Mouse (Mus musculus): Measurements from ENCODE around the gene Stat3. TPM values are rescaled to one million over a fixed set of nuclear protein-coding genes. Genes with fewer than 3 reads are reported as not detected.

Stat3 gene
- polyA plus RNA-seq, 2 experiments from 2014 or later: 105 to 122 TPM

GRCm38 (mm10) chr11:100850778-100851528, 88.4 kb downstream of the Stat3 start:
- no peak for ATAC-seq

GRCm38 (mm10) chr11:100850038-100850777, 89.1 kb downstream of the Stat3 start, which contains the start of gene Stat5b:
Stat5b (minus strand) TSS chr11:100850724.
- peak; percentile 40 for ATAC-seq

GRCm38 (mm10) chr11:100849456-100850037, 89.8 kb downstream of the Stat3 start:
- no peak for ATAC-seq

GRCm38 (mm10) chr11:100848789-100849379, 90.5 kb downstream of the Stat3 start:
- ATAC-seq: no peak

- peak; percentile 56 for ATAC-seq
These were observed 91.3 kb downstream of the Stat3 start for GRCm38 (mm10) chr11:100848080-100848479.

- peak; percentile 15 for ATAC-seq
These were observed 91.8 kb downstream of the Stat3 start for GRCm38 (mm10) chr11:100847572-100847971.

- peak; percentile 49 for ATAC-seq
These were observed 93.5 kb downstream of the Stat3 start for GRCm38 (mm10) chr11:100845793-100846192.

- no peak for ATAC-seq
These were observed 95.2 kb downstream of the Stat3 start for GRCm38 (mm10) chr11:100844121-100844520.

GRCm38 (mm10) chr11:100843070-100843669, 96.2 kb downstream of the Stat3 start:
- no peak for ATAC-seq

- ATAC-seq: peak; percentile 42
These were observed 97.3 kb downstream of the Stat3 start for GRCm38 (mm10) chr11:100842025-100842424.

- ATAC-seq: peak; percentile 44
These were observed 98.5 kb downstream of the Stat3 start for GRCm38 (mm10) chr11:100840866-100841265.

GRCm38 (mm10) chr11:100839523-100839922, 99.8 kb downstream of the Stat3 start:
- ATAC-seq: no peak

GRCm38 (mm10) chr11:100838894-100839293, 100.4 kb downstream of the Stat3 start:
- ATAC-seq: no peak

GRCm38 (mm10) chr11:100836923-100837702, 102.2 kb downstream of the Stat3 start:
- ATAC-seq: no peak

Other genes with a start within 250 kb of the Stat3 start
- under 1 TPM in 1 of 2 experiments, not detected in 1; 0.23 TPM for gene Zfp385c, start 247.1 kb downstream of the Stat3 start, polyA plus RNA-seq (2017; shearing (Covaris generic))
- gene Dhx58, start 235.3 kb downstream of the Stat3 start, polyA plus RNA-seq (2017; shearing (Covaris generic)): 10 to 100 TPM; 31.6 to 60.3 TPM
- 10 to 100 TPM; 11.1 to 13.2 TPM for gene Kat2a, start 227.1 kb downstream of the Stat3 start, polyA plus RNA-seq (2017; shearing (Covaris generic))
- gene Hspb9, start 225.7 kb downstream of the Stat3 start, polyA plus RNA-seq (2017; shearing (Covaris generic)): 1 to 10 TPM in 1 of 2 experiments, not detected in 1; 1.0 TPM
- 10 to 100 TPM; 21.2 to 35.8 TPM for gene Rab5c, start 201.3 kb downstream of the Stat3 start, polyA plus RNA-seq (2017; shearing (Covaris generic))
- not detected for gene Kcnh4, start 179.6 kb downstream of the Stat3 start, polyA plus RNA-seq (2017; shearing (Covaris generic))
- gene Hcrt, start 176.6 kb downstream of the Stat3 start, polyA plus RNA-seq (2017; shearing (Covaris generic)): not detected
- gene Ghdc, start 168.6 kb downstream of the Stat3 start, polyA plus RNA-seq (2017; shearing (Covaris generic)): 1 to 10 TPM; 2.7 to 3.1 TPM
- 10 to 100 TPM; 39.3 to 53.2 TPM for gene Stat5b, start 88.8 kb downstream of the Stat3 start, polyA plus RNA-seq (2017; shearing (Covaris generic))
- gene Stat5a, start 80.2 kb downstream of the Stat3 start, polyA plus RNA-seq (2017; shearing (Covaris generic)): 10 to 100 TPM; 37.9 to 52.4 TPM
- gene Cavin1, start 31.3 kb upstream of the Stat3 start, polyA plus RNA-seq (2017; shearing (Covaris generic)): 1 to 10 TPM; 1.8 to 3.1 TPM
- gene Atp6v0a1, start 69.9 kb upstream of the Stat3 start, polyA plus RNA-seq (2017; shearing (Covaris generic)): 10 to 100 TPM in 1 of 2 experiments, 1 to 10 TPM in 1; 7.0 to 15.7 TPM
- gene Naglu, start 130.5 kb upstream of the Stat3 start, polyA plus RNA-seq (2017; shearing (Covaris generic)): 1 to 10 TPM; 7.6 to 7.9 TPM
- gene Hsd17b1, start 138.9 kb upstream of the Stat3 start, polyA plus RNA-seq (2017; shearing (Covaris generic)): under 1 TPM in 1 of 2 experiments, not detected in 1; 0.32 TPM
- gene Coasy, start 143.0 kb upstream of the Stat3 start, polyA plus RNA-seq (2017; shearing (Covaris generic)): 10 to 100 TPM; 17.4 to 27.7 TPM
- 10 to 100 TPM; 60.2 to 68.1 TPM for gene Mlx, start 147.7 kb upstream of the Stat3 start, polyA plus RNA-seq (2017; shearing (Covaris generic))
- 1 to 10 TPM; 8.4 to 9.8 TPM for gene Psmc3ip, start 155.9 kb upstream of the Stat3 start, polyA plus RNA-seq (2017; shearing (Covaris generic))
- 10 to 100 TPM; 16.1 to 27.9 TPM for gene Retreg3, start 180.4 kb upstream of the Stat3 start, polyA plus RNA-seq (2017; shearing (Covaris generic))
- gene Tubg1, start 180.4 kb upstream of the Stat3 start, polyA plus RNA-seq (2017; shearing (Covaris generic)): 10 to 100 TPM; 24.9 to 34.0 TPM
- gene Tubg2, start 216.4 kb upstream of the Stat3 start, polyA plus RNA-seq (2017; shearing (Covaris generic)): 1 to 10 TPM; 1.4 to 3.5 TPM
- gene Cntnap1, start 231.0 kb upstream of the Stat3 start, polyA plus RNA-seq (2017; shearing (Covaris generic)): under 1 TPM in 1 of 2 experiments, not detected in 1; 0.17 TPM
- gene Plekhh3, start 231.8 kb upstream of the Stat3 start, polyA plus RNA-seq (2017; shearing (Covaris generic)): not detected
- gene Ccr10, start 235.9 kb upstream of the Stat3 start, polyA plus RNA-seq (2017; shearing (Covaris generic)): 1 to 10 TPM in 1 of 2 experiments, under 1 TPM in 1; 0.36 to 2.0 TPM